Mouse (Mus musculus) heart, adult 2 months (tissue): Measurements from ENCODE around the gene Gm42906.

Experiments
- CTCF ChIP-seq: fragments of 200-600 bp; IDR thresholded peaks from 2 replicates; pipeline ENCODE4 v1.8.1; 2022; ENCODE audit warnings: antibody characterized with exemption, mild to moderate bottlenecking, moderate library complexity
- EP300 ChIP-seq: fragments of 200-500 bp; IDR thresholded peaks from 2 replicates; pipeline ENCODE4 v1.6.1; 2011; ENCODE audit warnings: low read depth, low read length, control low read depth; ENCODE audit not compliant: insufficient read depth

- TF ChIP-seq CTCF (no peak), EP300 (no peak)
These were observed 199.5 kb downstream of the Gm42906 start for GRCm38 (mm10) chr5:151228367-151229005.
